Mouse (Mus musculus) midbrain, postnatal 0 days (tissue): ENCODE results near the gene Brinp2. TPM values are rescaled to one million over a fixed set of nuclear protein-coding genes. Genes with fewer than 3 reads are reported as not detected.

Experiments used
- ATAC-seq: fragments of 200-750 bp; cut with Nextera tagmentation; 2 replicates; pipeline ENCODE4 v1.8.0; 2017; ENCODE audit warnings: moderate number of reproducible peaks, mild to moderate bottlenecking, moderate TSS enrichment, moderate library complexity; ENCODE audit not compliant: low FRiP score
- DNase-seq: peaks from one replicate; pipeline ENCODE4 v3.0.0-alpha.2; 2015; ENCODE audit warnings: low spot score
- H3K27ac ChIP-seq: fragments of 300-500 bp; sonication (generic); 2 replicates; pipeline ENCODE4 v1.5.1; 2014; ENCODE audit warnings: low read depth, mild to moderate bottlenecking, low read length, mixed read lengths
- H3K27me3 ChIP-seq: fragments of 300-500 bp; sonication (generic); 2 replicates; pipeline ENCODE4 v1.6.1; 2014; ENCODE audit warnings: low read length, control low read depth, mixed read lengths; ENCODE audit not compliant: insufficient read depth
- H3K36me3 ChIP-seq: fragments of 300-500 bp; sonication (generic); 2 replicates; pipeline ENCODE4 v1.6.1; 2014; ENCODE audit warnings: low read length, control low read depth, mixed read lengths; ENCODE audit not compliant: insufficient read depth
- H3K4me1 ChIP-seq: fragments of 300-500 bp; sonication (generic); 2 replicates; pipeline ENCODE4 v1.6.1; 2014; ENCODE audit warnings: mild to moderate bottlenecking, control low read depth, antibody characterized with exemption, low read length, mixed read lengths; ENCODE audit not compliant: insufficient read depth
- H3K4me2 ChIP-seq: fragments of 300-500 bp; sonication (generic); 2 replicates; pipeline ENCODE4 v1.6.1; 2014; ENCODE audit warnings: low read depth, mild to moderate bottlenecking, low read length, mixed read lengths; ENCODE audit not compliant: poor library complexity, severe bottlenecking
- H3K4me3 ChIP-seq: fragments of 300-500 bp; sonication (generic); 2 replicates; pipeline ENCODE4 v1.5.1; 2014; ENCODE audit warnings: low read depth, mild to moderate bottlenecking, low read length, moderate library complexity
- H3K9ac ChIP-seq: fragments of 300-500 bp; sonication (generic); replicated peaks from 2 replicates; pipeline ENCODE4 v1.6.1; 2014; ENCODE audit warnings: mild to moderate bottlenecking, low read length, moderate library complexity, mixed read lengths; ENCODE audit not compliant: poor library complexity, severe bottlenecking
- H3K9me3 ChIP-seq: fragments of 300-500 bp; sonication (generic); 2 replicates; pipeline ENCODE4 v1.6.1; 2016; ENCODE audit warnings: low read length, control low read depth
- CTCF ChIP-seq: IDR thresholded peaks from 2 replicates; pipeline ENCODE4 v1.5.1; 2016; ENCODE audit warnings: antibody characterized with exemption, mild to moderate bottlenecking
- WGBS: fragments of 180-500 bp; shearing (Covaris S2); extraction: QIAGEN DNeasy Blood & Tissue Kit; methylation state at CpG from one replicate; pipeline ENCODE4 v1.1.7; 2014; 5-methylcytosine and 5-hydroxymethylcytosine counted together
- polyA plus RNA-seq: library from polyadenylated mRNA; unstranded; fragments of >200 nt; fragmentation: Nextera tagmentation; extraction: Ambion mirVana; gene quantifications from 2 replicates; pipeline ENCODE4 v1.2.1, GENCODE M21; 2015
- total RNA-seq: library from RNA; depleted of rRNA; stranded (reverse); fragments of >200 nt; gene quantifications from 2 replicates; pipeline ENCODE4 v1.2.3, GENCODE M21; 2014; rRNA removed

Brinp2 gene
- 55.8 and 67.0 TPM in 2 replicates for total RNA-seq
- 41.0 and 44.0 TPM in 2 replicates for polyA plus RNA-seq

GRCm38 (mm10) chr1:158356051-158356461 is at the start of gene Brinp2:
TSS of gene Brinp2 (minus strand) at chr1:158356326.
- Histone ChIP-seq H3K4me2 (peak within 1 kb of the TSS; percentile 79), H3K4me3 (peak within 1 kb of the TSS; percentile 74), H3K36me3 (no peaks in the 10 kb centered on the region), H3K27ac (peak within 1 kb of the TSS; percentile 80), H3K4me1 (peaks cover 18% of the 10 kb centered on the region), H3K9ac (peak within 1 kb of the TSS; percentile 66), H3K9me3 (no peaks in the 10 kb centered on the region), H3K27me3 (no peaks in the 10 kb centered on the region)
- TF ChIP-seq CTCF: no peak
- ATAC-seq (peak; percentile 97), DNase-seq (peak; percentile 97)
- under 1% methylated on average over 30 of the region's 30 CpGs for WGBS

GRCm38 (mm10) chr1:158400898-158401297 is 44.8 kb upstream of the Brinp2 start:
- no peak overlapping the region for H3K9ac ChIP-seq
- no peaks in the 10 kb centered on the region for H3K36me3 ChIP-seq
- no peak overlapping the region for H3K27ac ChIP-seq
- WGBS: 78% methylated on average over 2 of the region's 2 CpGs
- H3K4me2 ChIP-seq: no peak overlapping the region
- no peak for ATAC-seq
- H3K9me3 ChIP-seq: no peaks in the 10 kb centered on the region
- no peak overlapping the region for H3K4me3 ChIP-seq
- H3K4me1 ChIP-seq: no peaks in the 10 kb centered on the region
- DNase-seq: no peak
- no peak for TF ChIP-seq CTCF
- no peaks in the 10 kb centered on the region for H3K27me3 ChIP-seq

DNA sequence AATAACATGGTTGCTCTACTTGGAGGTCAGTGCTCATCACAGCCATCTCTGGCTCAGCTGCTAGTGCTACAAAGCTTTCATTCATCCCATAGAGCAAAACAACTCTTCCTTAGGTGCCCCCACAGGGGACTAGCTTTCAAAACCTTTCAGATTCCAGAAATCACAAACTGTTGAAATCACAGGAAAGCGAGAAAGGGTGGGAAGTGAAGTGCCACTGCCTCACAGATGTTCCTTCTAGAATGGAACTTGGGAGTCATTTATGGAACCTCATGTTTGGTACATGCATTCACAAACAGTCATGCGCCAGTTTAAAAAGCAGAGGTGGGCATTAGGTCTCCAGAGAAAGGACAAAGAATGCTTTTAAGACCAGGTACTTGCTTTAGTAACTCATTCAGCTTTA is 40.9 kb upstream of the Brinp2 start:
- ATAC-seq (no peak), DNase-seq (no peak)
- WGBS: 88% methylated on average over 2 of the region's 2 CpGs
- Histone ChIP-seq H3K36me3 (no peaks in the 10 kb centered on the region), H3K27ac (no peak overlapping the region), H3K4me3 (no peak overlapping the region), H3K4me2 (no peak overlapping the region), H3K27me3 (no peaks in the 10 kb centered on the region), H3K9ac (no peak overlapping the region), H3K4me1 (no peaks in the 10 kb centered on the region), H3K9me3 (no peaks in the 10 kb centered on the region)
- no peak for TF ChIP-seq CTCF

- H3K9me3 ChIP-seq: no peaks in the 10 kb centered on the region
- no peaks in the 10 kb centered on the region for H3K27me3 ChIP-seq
- no peak for DNase-seq
- no peak overlapping the region for H3K27ac ChIP-seq
- 0 out of 2 replicates have a peak, but pooled peaks cover 7% of the 10 kb centered on the region for H3K36me3 ChIP-seq
- no peak for TF ChIP-seq CTCF
- no peak for ATAC-seq
- no peak overlapping the region for H3K4me2 ChIP-seq
- no peak overlapping the region for H3K4me3 ChIP-seq
- no peak overlapping the region for H3K9ac ChIP-seq
- 40% methylated on average over 4 of the region's 4 CpGs for WGBS
- 0 out of 2 replicates have a peak, but pooled peaks cover 2% of the 10 kb centered on the region for H3K4me1 ChIP-seq
These were observed 34.6 kb upstream of the Brinp2 start for GRCm38 (mm10) chr1:158390693-158391092.

GRCm38 (mm10) chr1:158388995-158389394 is 32.9 kb upstream of the Brinp2 start:
- no peak for ATAC-seq
- 96% methylated on average over 4 of the region's 4 CpGs for whole genome bisulfite sequencing

DNA sequence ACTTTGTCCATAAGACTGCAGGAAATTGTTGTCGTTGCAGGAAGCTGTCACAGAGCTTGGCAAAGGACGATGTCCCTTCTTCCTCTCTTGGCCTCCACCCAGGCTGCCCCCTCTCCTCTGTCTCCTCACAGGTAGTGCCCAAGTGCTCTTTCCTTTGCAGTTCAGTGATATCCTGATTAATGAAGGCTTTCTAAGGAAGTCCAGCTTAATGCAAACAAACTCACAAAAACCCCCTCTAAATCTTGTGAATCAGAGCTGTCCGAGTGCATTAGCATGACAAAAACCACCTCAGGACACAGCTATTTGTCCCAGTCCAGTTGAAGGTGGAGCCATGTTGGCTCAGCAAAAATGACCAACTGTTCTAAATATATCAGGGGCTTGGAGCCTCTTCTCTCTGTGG is 30.7 kb upstream of the Brinp2 start:
- no peak overlapping the region for H3K9ac ChIP-seq
- H3K4me1 ChIP-seq: 0 out of 2 replicates have a peak, but pooled peaks cover 2% of the 10 kb centered on the region
- no peak for TF ChIP-seq CTCF
- no peaks in the 10 kb centered on the region for H3K9me3 ChIP-seq
- H3K4me3 ChIP-seq: no peak overlapping the region
- H3K4me2 ChIP-seq: no peak overlapping the region
- no peak for DNase-seq
- ATAC-seq: no peak
- H3K36me3 ChIP-seq: peaks cover 12% of the 10 kb centered on the region; the same call in 1 of the 2 replicates
- WGBS: 23% methylated on average over 3 of the region's 3 CpGs
- H3K27ac ChIP-seq: 0 out of 2 replicates have a peak overlapping the region, but pooled peaks have one; percentile 6
- no peaks in the 10 kb centered on the region for H3K27me3 ChIP-seq

More at GRCm38 (mm10) chr1:158388995-158389394, 32.9 kb upstream of the Brinp2 start:
- Histone ChIP-seq H3K27me3 (no peaks in the 10 kb centered on the region), H3K4me2 (no peak overlapping the region), H3K36me3 (peaks cover 12% of the 10 kb centered on the region; the same call in 1 of the 2 replicates), H3K4me1 (0 out of 2 replicates have a peak, but pooled peaks cover 2% of the 10 kb centered on the region), H3K4me3 (no peak overlapping the region), H3K9ac (no peak overlapping the region), H3K27ac (no peak overlapping the region), H3K9me3 (no peaks in the 10 kb centered on the region)
- TF ChIP-seq CTCF: no peak
- no peak for DNase-seq
